Mouse (Mus musculus) cerebellum, postnatal 14 days (tissue): ENCODE data around the gene Cnfn.
"Not testable (repeated sequence)": the region's sequence is repeated elsewhere in the genome, so short reads cannot be mapped to it uniquely, and the experiment has no call there.

Source experiments
- DNase-seq, 2 experiments: peaks; one replicate each; pipeline ENCODE4 v3.0.0; 2021; ENCODE audit warnings: mixed read lengths in 2 of 2

Cnfn gene

GRCm38 (mm10) chr7:25365937-25366625 is 3.4 kb downstream of the Cnfn start:
- peak in 1 of 2 experiments; percentile 34 for DNase-seq

- DNase-seq = peak in 1 of 2 experiments; percentile 33
Measured at GRCm38 (mm10) chr7:25363632-25364031, 5.9 kb downstream of the Cnfn start.

- DNase-seq = peak; percentile 73 to 81
Measured at GRCm38 (mm10) chr7:25363151-25363550, 6.4 kb downstream of the Cnfn start.

- DNase-seq = peak in 1 of 2 experiments; percentile 57
Measured at GRCm38 (mm10) chr7:25358721-25359206, 10.8 kb downstream of the Cnfn start.

GRCm38 (mm10) chr7:25348861-25349260 is 20.7 kb downstream of the Cnfn start:
- no peak for DNase-seq

- no peak for DNase-seq
Measured at GRCm38 (mm10) chr7:25341000-25341784, 28.3 kb downstream of the Cnfn start.

GRCm38 (mm10) chr7:25339329-25339728 is 30.2 kb downstream of the Cnfn start:
- DNase-seq = no peak

GRCm38 (mm10) chr7:25334472-25334871 is 35.1 kb downstream of the Cnfn start:
- no peak for DNase-seq

GRCm38 (mm10) chr7:25333596-25334307 is 35.8 kb downstream of the Cnfn start:
- peak; percentile 72 to 88 for DNase-seq

- no peak for DNase-seq
Measured at GRCm38 (mm10) chr7:25326233-25326632, 43.3 kb downstream of the Cnfn start.

GRCm38 (mm10) chr7:25325431-25325830 is 44.1 kb downstream of the Cnfn start:
- DNase-seq = not testable (repeated sequence)

GRCm38 (mm10) chr7:25323219-25323618 is 46.3 kb downstream of the Cnfn start:
- no peak for DNase-seq

- DNase-seq = no peak
Measured at GRCm38 (mm10) chr7:25322058-25322484, 47.5 kb downstream of the Cnfn start.
